8 mouse cellular contexts compared by ENCODE assay signal in genomic region chr9:41054166-41054565, GRCm38 (mm10). TPM values are rescaled to one million over a fixed set of nuclear protein-coding genes. Genes with fewer than 3 reads are reported as not detected.
A peak's percentile ranks its signal among the peaks of the same experiment; 100 is the strongest.
DNase-seq lines count a peak whose midpoint lies in the region; ATAC-seq lines count a peak whose summit lies in the region.
"Had no signal": no experiment of that assay in that cellular context is flagged by ENCODE, and none has a peak within 500 bp of the region (broad histone marks: within the 10 kb centered on the region; RNA-seq: fewer than 3 reads in every experiment).

No protein-coding gene starts in this region.

- peak; percentile 80 for DNase-seq in Muller cell, postnatal 12 days (ENCODE audit: inconsistent ontology term)
- DNase-seq in gastrocnemius, postnatal 14 days = peak; percentile 58
- peak; percentile 76 to 81 for DNase-seq in left cerebral cortex, postnatal 10 days (ENCODE audit: extremely low spot score in 1 of 2, low spot score in 2 of 2)
- no peak for DNase-seq in spleen, postnatal 4 days (ENCODE audit: low spot score in 2 of 2)
- no peak for DNase-seq in natural killer cell, adult 2 months (ENCODE audit: low spot score in 2 of 2)

- intact Hi-C loops in gastrocnemius, postnatal 14 days (cut with DNase I; ENCODE audit: low total_unique reads) = no loop called here
- intact Hi-C loops in left cerebral cortex, postnatal 10 days (cut with DNase I) = no loop called here

- ATAC-seq in cerebellum, adult (ENCODE audit: insufficient number of reproducible peaks, low FRiP score, low TSS enrichment) = peak; percentile 77
- no peak for ATAC-seq in megakaryocyte-erythroid progenitor cell, adult 5-6 weeks (replicated peaks; ENCODE audit: low FRiP score, low TSS enrichment, poor library complexity, severe bottlenecking)
- ATAC-seq: Patski had no signal

RNA-seq across cellular contexts. Expression of gene Crtam, which starts 49.7 kb away (rescaled TPM):
- total RNA-seq in gastrocnemius, postnatal 14 days (2021) = not detected
- total RNA-seq in left cerebral cortex, postnatal 10 days (2021) = under 1 TPM in 1 of 2 experiments, not detected in 1; 0.10 TPM
- not detected in 2 replicates for total RNA-seq in megakaryocyte-erythroid progenitor cell, adult 5-6 weeks (2014; fragmentation: Nextera tagmentation)
- total RNA-seq in megakaryocyte-erythroid progenitor cell, adult 5-6 weeks (2017) = 3.1 TPM in 1 of 2 replicates, not detected in the other

Comparison
In these comparisons a context has a peak if more than half of its experiments do, and no peak if none do; other contexts are left out.
1. DNase-seq: peak in Muller cell, postnatal 12 days (single experiment), gastrocnemius, postnatal 14 days (single experiment) and left cerebral cortex, postnatal 10 days (2 of 2); none in spleen, postnatal 4 days (0 of 2) and natural killer cell, adult 2 months (0 of 2).